Comparison of ENCODE assay signal across 26 mouse cellular contexts in genomic region chr10:79625398-79625797, GRCm38 (mm10). TPM values are rescaled to one million over a fixed set of nuclear protein-coding genes. Genes with fewer than 3 reads are reported as not detected.
"Had no signal": no experiment of that assay in that cellular context is flagged by ENCODE, and none has a peak within 500 bp of the region (broad histone marks: within the 10 kb centered on the region; RNA-seq: fewer than 3 reads in every experiment).

No protein-coding gene starts in this region.

- H3K4me1 ChIP-seq: liver, embryonic 13.5 days; megakaryocyte, embryonic 14.5 days; neural tube, embryonic 12.5 days; neural tube, embryonic 15.5 days had no signal

- H3K4me2 ChIP-seq: liver, embryonic 13.5 days; neural tube, embryonic 12.5 days; neural tube, embryonic 15.5 days had no signal

- H3K4me3 ChIP-seq: liver, embryonic 13.5 days; megakaryocyte, embryonic 14.5 days; midbrain, embryonic 10.5 days; neural tube, embryonic 12.5 days; neural tube, embryonic 15.5 days had no signal

- H3K36me3 ChIP-seq: liver, embryonic 13.5 days had no signal

- H3K27ac ChIP-seq: liver, embryonic 13.5 days; midbrain, embryonic 10.5 days; neural tube, embryonic 12.5 days; neural tube, embryonic 15.5 days had no signal

- H3K27me3 ChIP-seq: neural tube, embryonic 12.5 days; neural tube, embryonic 15.5 days had no signal

- H3K9me3 ChIP-seq: liver, embryonic 13.5 days; midbrain, embryonic 10.5 days; neural tube, embryonic 12.5 days; neural tube, embryonic 15.5 days had no signal

- ATAC-seq: intestine, embryonic 16.5 days had no signal

- DNase-seq: kidney, adult 18-20 months; kidney, adult 9 months; kidney, postnatal 14 days; kidney, postnatal 4 days; liver, embryonic 13.5 days; lung, adult 2 months; midbrain, embryonic 14.5 days; thymus, postnatal 25 days had no signal

- H3K9ac ChIP-seq: liver, embryonic 13.5 days; neural tube, embryonic 12.5 days; neural tube, embryonic 15.5 days had no signal

RNA-seq across cellular contexts. Expression of gene C2cd4c, which starts 11.6 kb away (rescaled TPM):
- total RNA-seq: liver, adult 2 months had no signal
- polyA plus RNA-seq: limb, embryonic 11.5 days; liver, embryonic 13.5 days; liver, embryonic 16.5 days; lung, adult 2 months; lung, embryonic 16.5 days; neural tube, embryonic 12.5 days; spleen, adult 2 months; thymus, postnatal 0 days had no signal

RNA-seq across cellular contexts. Expression of gene Odf3l2, which starts 20.1 kb away (rescaled TPM):
- total RNA-seq: liver, adult 2 months had no signal
- polyA plus RNA-seq: intestine, embryonic 16.5 days; kidney, embryonic 16.5 days; limb, embryonic 11.5 days; liver, adult 2 months; liver, embryonic 13.5 days; liver, embryonic 16.5 days; lung, adult 2 months; lung, embryonic 16.5 days; midbrain, embryonic 10.5 days; neural tube, embryonic 12.5 days; small intestine, adult 2 months; spleen, adult 2 months; stomach, embryonic 16.5 days; thymus, postnatal 0 days had no signal

RNA-seq across cellular contexts. Expression of gene Theg, which starts 38.3 kb away (rescaled TPM):
- total RNA-seq: layer of hippocampus, postnatal 14 days; left cerebral cortex, postnatal 25 days; liver, adult 2 months had no signal
- polyA plus RNA-seq: intestine, embryonic 16.5 days; kidney, embryonic 16.5 days; limb, embryonic 11.5 days; limb, embryonic 14.5 days; liver, adult 2 months; liver, embryonic 13.5 days; liver, embryonic 16.5 days; lung, adult 2 months; lung, embryonic 16.5 days; midbrain, embryonic 10.5 days; midbrain, embryonic 14.5 days; neural tube, embryonic 12.5 days; small intestine, adult 2 months; stomach, embryonic 16.5 days; thymus, postnatal 0 days had no signal

RNA-seq across cellular contexts. Expression of gene Madcam1, which starts 39.0 kb away (rescaled TPM):
- total RNA-seq: layer of hippocampus, adult 18-20 months; left cerebral cortex, postnatal 25 days; liver, adult 2 months had no signal
- polyA plus RNA-seq: liver, adult 2 months had no signal
